Mouse (Mus musculus) stomach, embryonic 14.5 days (tissue): ENCODE measurements around the gene BC048403. TPM values are rescaled to one million over a fixed set of nuclear protein-coding genes. Genes with fewer than 3 reads are reported as not detected.

Experiments
- ATAC-seq: fragments of 200-750 bp; cut with Nextera tagmentation; 2 replicates; pipeline ENCODE4 v1.8.0; 2017; ENCODE audit warnings: low read depth, moderate TSS enrichment; ENCODE audit not compliant: insufficient number of reproducible peaks, insufficient read depth, low FRiP score
- H3K27ac ChIP-seq: fragments of 300-500 bp; sonication (generic); 2 replicates; pipeline ENCODE4 v1.5.1; 2014; ENCODE audit warnings: mild to moderate bottlenecking, low read length, moderate library complexity, mixed read lengths
- H3K27me3 ChIP-seq: fragments of 300-500 bp; sonication (generic); 2 replicates; pipeline ENCODE4 v1.6.1; 2014; ENCODE audit warnings: low read length, control low read depth, mixed read lengths; ENCODE audit not compliant: control insufficient read depth, insufficient read depth
- H3K36me3 ChIP-seq: fragments of 300-500 bp; sonication (generic); 2 replicates; pipeline ENCODE4 v1.6.1; 2014; ENCODE audit warnings: mild to moderate bottlenecking, control low read depth, low read length, moderate library complexity, mixed read lengths; ENCODE audit not compliant: control insufficient read depth, insufficient read depth
- H3K4me1 ChIP-seq: fragments of 300-500 bp; sonication (generic); 2 replicates; pipeline ENCODE4 v1.6.1; 2014; ENCODE audit warnings: low read length, control low read depth, mixed read lengths; ENCODE audit not compliant: control insufficient read depth, insufficient read depth
- H3K4me2 ChIP-seq: fragments of 300-500 bp; sonication (generic); replicated peaks from 2 replicates; pipeline ENCODE4 v1.6.1; 2014; ENCODE audit warnings: low read depth, low read length, control low read depth
- H3K4me3 ChIP-seq: fragments of 300-500 bp; sonication (generic); 2 replicates; pipeline ENCODE4 v1.5.1; 2014; ENCODE audit warnings: low read depth, low read length, control low read depth
- H3K9ac ChIP-seq: fragments of 300-500 bp; sonication (generic); replicated peaks from 2 replicates; pipeline ENCODE4 v1.6.1; 2014; ENCODE audit warnings: low read depth, mild to moderate bottlenecking, control low read depth, low read length, moderate library complexity, mixed read lengths
- H3K9me3 ChIP-seq: fragments of 300-500 bp; sonication (generic); 2 replicates; pipeline ENCODE4 v1.6.1; 2016; ENCODE audit warnings: low read depth, low read length, control low read depth; ENCODE audit not compliant: control insufficient read depth
- WGBS: fragments of 180-500 bp; shearing (Covaris S2); extraction: QIAGEN DNeasy Blood & Tissue Kit; methylation state at CpG from one replicate; pipeline ENCODE4 v1.1.7; 2014; 5-methylcytosine and 5-hydroxymethylcytosine counted together
- polyA plus RNA-seq: library from polyadenylated mRNA; unstranded; fragments of >200 nt; fragmentation: Nextera tagmentation; extraction: Ambion mirVana; gene quantifications from 2 replicates; pipeline ENCODE4 v1.2.1, GENCODE M21; 2014

The BC048403 gene
- polyA plus RNA-seq, 1 experiment from 2014 or later = 3.9 TPM

DNA sequence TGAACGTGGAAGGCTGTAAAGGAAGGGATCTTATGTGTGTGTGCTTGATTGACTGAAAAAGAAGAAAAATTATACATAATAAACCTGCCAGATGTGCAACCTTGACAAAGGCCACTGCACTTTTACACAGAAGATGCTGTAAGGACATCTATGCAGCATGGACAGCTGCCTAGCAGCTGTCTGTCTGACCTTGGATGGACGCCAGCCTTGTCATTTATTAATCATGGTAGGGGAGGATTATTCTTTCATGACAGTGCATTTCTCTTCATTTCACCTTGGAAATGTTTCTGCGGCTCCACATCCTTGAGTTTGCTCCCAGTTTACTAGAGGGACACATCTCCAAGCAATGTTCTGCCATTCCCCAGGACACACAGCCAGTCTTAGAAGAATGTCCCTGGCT is 48.8 kb downstream of the BC048403 start:
- Histone ChIP-seq H3K9ac (no peak overlapping the region), H3K27ac (no peak overlapping the region), H3K9me3 (no peaks in the 10 kb centered on the region), H3K36me3 (peaks cover 10% of the 10 kb centered on the region), H3K4me3 (no peak overlapping the region), H3K27me3 (no peaks in the 10 kb centered on the region), H3K4me2 (no peak overlapping the region), H3K4me1 (no peaks in the 10 kb centered on the region)
- no peak for ATAC-seq
- WGBS = 77% methylated on average over 3 of the region's 3 CpGs

GRCm38 (mm10) chr10:121790078-121790477 is 50.3 kb downstream of the BC048403 start:
- Histone ChIP-seq H3K4me2 (no peak overlapping the region), H3K9me3 (no peaks in the 10 kb centered on the region), H3K4me3 (no peak overlapping the region), H3K36me3 (peaks cover 7% of the 10 kb centered on the region), H3K9ac (no peak overlapping the region), H3K4me1 (no peaks in the 10 kb centered on the region), H3K27ac (no peak overlapping the region), H3K27me3 (no peaks in the 10 kb centered on the region)
- WGBS = 77% methylated on average over 6 of the region's 6 CpGs
- no peak for ATAC-seq

DNA sequence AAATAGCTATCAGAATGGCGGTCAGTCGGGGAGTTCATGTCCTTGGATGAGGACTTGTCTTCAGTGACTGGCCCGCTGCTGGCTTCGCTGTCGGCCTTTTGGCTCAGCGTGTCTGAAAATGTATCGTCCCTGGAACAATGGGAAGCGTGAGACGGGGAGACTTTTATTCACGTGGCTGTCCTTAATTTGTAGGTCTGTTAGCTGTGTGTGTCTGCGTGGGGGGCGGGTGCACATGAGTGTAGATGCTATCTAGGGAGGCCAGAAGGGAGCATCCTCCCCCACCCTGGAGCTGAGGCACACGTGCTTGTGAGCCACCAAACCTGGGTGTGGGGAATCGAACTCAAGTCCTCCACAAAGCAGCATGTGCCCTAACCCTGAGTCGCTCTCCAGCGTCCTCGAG is 52.9 kb downstream of the BC048403 start:
- no peak overlapping the region for H3K27ac ChIP-seq
- H3K36me3 ChIP-seq = peaks cover 3% of the 10 kb centered on the region
- 92% methylated on average over 17 of the region's 17 CpGs for WGBS
- no peak overlapping the region for H3K4me3 ChIP-seq
- H3K27me3 ChIP-seq = no peaks in the 10 kb centered on the region
- H3K4me2 ChIP-seq = no peak overlapping the region
- no peaks in the 10 kb centered on the region for H3K9me3 ChIP-seq
- no peaks in the 10 kb centered on the region for H3K4me1 ChIP-seq
- ATAC-seq = no peak
- H3K9ac ChIP-seq = no peak overlapping the region

GRCm38 (mm10) chr10:121794486-121794885 is 54.7 kb downstream of the BC048403 start:
- no peak for ATAC-seq
- Histone ChIP-seq H3K4me1 (no peaks in the 10 kb centered on the region), H3K36me3 (peaks cover 3% of the 10 kb centered on the region), H3K27ac (no peak overlapping the region), H3K9me3 (no peaks in the 10 kb centered on the region), H3K9ac (no peak overlapping the region), H3K27me3 (no peaks in the 10 kb centered on the region), H3K4me2 (no peak overlapping the region), H3K4me3 (no peak overlapping the region)
- WGBS = 90% methylated on average over 12 of the region's 12 CpGs

GRCm38 (mm10) chr10:121796027-121796802 is 56.5 kb downstream of the BC048403 start:
- Histone ChIP-seq H3K9ac (no peak overlapping the region), H3K36me3 (peaks cover 7% of the 10 kb centered on the region; the same call in 1 of the 2 replicates), H3K9me3 (no peaks in the 10 kb centered on the region), H3K4me3 (no peak overlapping the region), H3K27me3 (no peaks in the 10 kb centered on the region), H3K27ac (no peak overlapping the region), H3K4me2 (no peak overlapping the region), H3K4me1 (no peaks in the 10 kb centered on the region)
- peak; percentile 87; the same call in 1 of the 2 replicates for ATAC-seq
- 67% methylated on average over 8 of the region's 8 CpGs for WGBS

GRCm38 (mm10) chr10:121800041-121800440 is 60.3 kb downstream of the BC048403 start:
- no peak overlapping the region for H3K9ac ChIP-seq
- no peak overlapping the region for H3K4me3 ChIP-seq
- H3K36me3 ChIP-seq = peaks cover 12% of the 10 kb centered on the region; the same call in 1 of the 2 replicates
- H3K4me1 ChIP-seq = no peaks in the 10 kb centered on the region
- 91% methylated on average over 13 of the region's 13 CpGs for WGBS
- H3K27ac ChIP-seq = no peak overlapping the region
- no peaks in the 10 kb centered on the region for H3K27me3 ChIP-seq
- ATAC-seq = no peak
- no peak overlapping the region for H3K4me2 ChIP-seq
- no peaks in the 10 kb centered on the region for H3K9me3 ChIP-seq

Other genes with a start within 250 kb of the BC048403 start
- 38.6 and 45.7 TPM in 2 replicates for gene Tbk1, start 153.2 kb upstream of the BC048403 start, polyA plus RNA-seq
- 59.9 and 60.2 TPM in 2 replicates for gene Xpot, start 113.6 kb upstream of the BC048403 start, polyA plus RNA-seq
- gene D930020B18Rik, start 98.3 kb upstream of the BC048403 start, polyA plus RNA-seq = 2.2 and 2.3 TPM in 2 replicates